ENCODE assay signal across 8 mouse cellular contexts in genomic region chr2:152817596-152818291, GRCm38 (mm10). TPM values are rescaled to one million over a fixed set of nuclear protein-coding genes. Genes with fewer than 3 reads are reported as not detected.
DNase-seq lines count a peak whose midpoint lies in the region; ATAC-seq and TF ChIP-seq lines count a peak whose summit lies in the region.

No protein-coding gene starts in this region.

- WGBS in heart, embryonic 14.5 days = 4% methylated on average over 6 of the region's 6 CpGs
- WGBS in neural tube, embryonic 15.5 days = 44% methylated on average over 6 of the region's 6 CpGs

- no peaks in the 10 kb centered on the region for H3K27me3 ChIP-seq in CH12.LX (replicated peaks)
- H3K27me3 ChIP-seq in heart, embryonic 14.5 days (ENCODE audit: control insufficient read depth, insufficient read depth, low read length) = no peaks in the 10 kb centered on the region
- H3K27me3 ChIP-seq in neural tube, embryonic 15.5 days (replicated peaks) = no peaks in the 10 kb centered on the region

- peak overlapping the region; percentile 85 for H3K27ac ChIP-seq in CH12.LX (ENCODE audit: insufficient read depth, low read depth)
- H3K27ac ChIP-seq in heart, embryonic 14.5 days (replicated peaks in 1 of 2; ENCODE audit: control insufficient read depth in 1 of 2, insufficient read depth in 1 of 2, low read depth in 2 of 2, low read length in 2 of 2) = peak overlapping the region; percentile 63 to 86
- peak overlapping the region; percentile 23; the same call in 1 of the 2 replicates for H3K27ac ChIP-seq in neural tube, embryonic 15.5 days (replicated peaks)

- dilution Hi-C loops in CH12.LX (cut with MboI; ENCODE audit: extremely low pct_ligation_motif_present, extremely low pct_unique_long_range_greater_than_20kb, low sequenced_read_pairs) = no loop called here

- in situ Hi-C loops in CH12.LX (cut with MboI; ENCODE audit: low pct_ligation_motif_present, low pct_unique_long_range_greater_than_20kb, low sequenced_read_pairs) = loop anchor here (5.0 kb wide), 1 partner anchor 35 kb away; no protein-coding TSS in a partner anchor

- H3K4me3 ChIP-seq in CH12.LX (replicated peaks in 1 of 3; ENCODE audit: low read depth in 2 of 3, low read length in 2 of 3, poor library complexity in 1 of 3) = peak overlapping the region in 1 of 3 experiments; percentile 8
- H3K4me3 ChIP-seq in heart, embryonic 14.5 days (ENCODE audit: control insufficient read depth in 1 of 2, insufficient read depth in 1 of 2, low read depth in 1 of 2, low read length in 2 of 2) = no peak overlapping the region
- H3K4me3 ChIP-seq in neural tube, embryonic 15.5 days (replicated peaks) = no peak overlapping the region

- H3K9ac ChIP-seq in CH12.LX (ENCODE audit: insufficient read depth, low read depth) = peak overlapping the region; percentile 3
- H3K9ac ChIP-seq in heart, embryonic 14.5 days (ENCODE audit: low read length) = 0 out of 2 replicates have a peak overlapping the region, but pooled peaks have one; percentile 2
- no peak overlapping the region for H3K9ac ChIP-seq in neural tube, embryonic 15.5 days (replicated peaks)

- peak overlapping the region; percentile 47; the same call in 1 of the 2 replicates for H3K4me2 ChIP-seq in CH12.LX (ENCODE audit: insufficient read depth, low read depth, poor library complexity, severe bottlenecking)
- H3K4me2 ChIP-seq in heart, embryonic 14.5 days (ENCODE audit: low read length) = peak overlapping the region; percentile 31
- H3K4me2 ChIP-seq in neural tube, embryonic 15.5 days = no peak overlapping the region

- peaks cover 52 to 76% of the 10 kb centered on the region in 2 experiments for H3K36me3 ChIP-seq in CH12.LX (replicated peaks in 1 of 2; ENCODE audit: control insufficient read depth in 1 of 2, insufficient read depth in 1 of 2, low read length in 1 of 2)
- H3K36me3 ChIP-seq in heart, embryonic 14.5 days (ENCODE audit: control insufficient read depth, insufficient read depth, low read length) = peaks cover 8% of the 10 kb centered on the region; the same call in 1 of the 2 replicates
- peaks cover 7% of the 10 kb centered on the region; the same call in 1 of the 2 replicates for H3K36me3 ChIP-seq in neural tube, embryonic 15.5 days

- 0 out of 2 replicates have a peak, but pooled peaks have one; percentile 41 for TF ChIP-seq EP300 in CH12.LX (IDR thresholded peaks at IDR 0.05; ENCODE audit: low read length)

- peaks cover 11% of the 10 kb centered on the region for H3K9me3 ChIP-seq in CH12.LX (replicated peaks; ENCODE audit: low read length)
- H3K9me3 ChIP-seq in heart, embryonic 14.5 days (ENCODE audit: control insufficient read depth, low read length) = no peaks in the 10 kb centered on the region
- no peaks in the 10 kb centered on the region for H3K9me3 ChIP-seq in neural tube, embryonic 15.5 days (replicated peaks)

- TF ChIP-seq CTCF in CH12.LX (conservative IDR thresholded peaks at IDR 0.05 in 1 of 2, IDR thresholded peaks at IDR 0.05 in 1 of 2; ENCODE audit: low read depth in 2 of 2, low read length in 2 of 2) = no peak

- peaks cover 99% of the 10 kb centered on the region for H3K79me2 ChIP-seq in CH12.LX (replicated peaks; ENCODE audit: control insufficient read depth, extremely low read depth, insufficient read depth, poor library complexity, severe bottlenecking)

- no peak for ATAC-seq in frontal cortex, adult (ENCODE audit: low TSS enrichment)
- ATAC-seq in heart, embryonic 14.5 days (ENCODE audit: insufficient number of reproducible peaks, insufficient read depth, low FRiP score, low read depth) = peak; percentile 72
- peak; percentile 28; the same call in 1 of the 2 replicates for ATAC-seq in neural tube, embryonic 15.5 days (ENCODE audit: low FRiP score)

- no peak for TF ChIP-seq RAD21 in CH12.LX (IDR thresholded peaks at IDR 0.05; ENCODE audit: low read depth, low read length)

- DNase-seq in frontal cortex, postnatal 10 days (ENCODE audit: low spot score in 2 of 2) = peak; percentile 33
- no peak for DNase-seq in CH12.LX (ENCODE audit: extremely low read depth)
- peak; percentile 96 to 98 for DNase-seq in cerebellum, postnatal 10 days
- DNase-seq in kidney, postnatal 25 days = peak; percentile 64 to 81
- DNase-seq in T-cell, adult 2 months (ENCODE audit: low spot score) = no peak

- no peak for TF ChIP-seq POLR2A in CH12.LX (IDR thresholded peaks at IDR 0.05; ENCODE audit: low read depth, low read length)

- peaks cover 61 to 86% of the 10 kb centered on the region in 2 experiments for H3K4me1 ChIP-seq in CH12.LX (ENCODE audit: control insufficient read depth in 1 of 2, insufficient read depth in 2 of 2)
- peaks cover 33 to 61% of the 10 kb centered on the region in 2 experiments for H3K4me1 ChIP-seq in heart, embryonic 14.5 days (ENCODE audit: control insufficient read depth in 2 of 2, insufficient read depth in 2 of 2, low read length in 2 of 2)
- H3K4me1 ChIP-seq in neural tube, embryonic 15.5 days = peaks cover 58% of the 10 kb centered on the region

TF ChIP-seq in CH12.LX, 34 proteins besides CTCF, POLR2A, EP300 and RAD21:
- 0 out of 2 replicates have a peak, but pooled peaks have one; percentile 2 for TF ChIP-seq MEF2A (IDR thresholded peaks at IDR 0.05; ENCODE audit: borderline replicate concordance, low read depth, low read length)
- no peak for TF ChIP-seq IRF4 (IDR thresholded peaks at IDR 0.05; ENCODE audit: low read depth, low read length)
- TF ChIP-seq NRF1 (IDR thresholded peaks at IDR 0.05; ENCODE audit: low read depth, low read length) = no peak
- TF ChIP-seq SIN3A (IDR thresholded peaks at IDR 0.05; ENCODE audit: low read length) = 0 out of 2 replicates have a peak, but pooled peaks have one; percentile 41
- no peak for TF ChIP-seq RCOR1 (conservative IDR thresholded peaks at IDR 0.05; ENCODE audit: low read depth, low read length)
- no peak for TF ChIP-seq KAT2A (IDR thresholded peaks at IDR 0.05; ENCODE audit: insufficient replicate concordance, low read length)
- TF ChIP-seq JUN (IDR thresholded peaks at IDR 0.05; ENCODE audit: insufficient read depth, low read depth, low read length) = no peak
- TF ChIP-seq BHLHE40 (IDR thresholded peaks at IDR 0.05; ENCODE audit: low read depth, low read length) = peak; percentile 46
- no peak for TF ChIP-seq UBTF (IDR thresholded peaks at IDR 0.05; ENCODE audit: low read depth, low read length)
- TF ChIP-seq TCF12 (IDR thresholded peaks at IDR 0.05; ENCODE audit: low read depth, low read length) = 0 out of 2 replicates have a peak, but pooled peaks have one; percentile 50
- TF ChIP-seq MXI1 (IDR thresholded peaks at IDR 0.05; ENCODE audit: low read depth, low read length) = peak; percentile 27; the same call in 1 of the 2 replicates

RNA-seq across cellular contexts. Expression of gene Bcl2l1, which starts 13.8 kb away (rescaled TPM):
- total RNA-seq in CH12.LX (2012; rRNA removed) = 47.7 and 80.3 TPM in 2 replicates
- total RNA-seq in CH12.LX (2014; rRNA removed) = 13.7 and 21.3 TPM in 2 replicates
- polyA plus RNA-seq in CH12.LX (2012; ENCODE audit: insufficient read length, low read depth) = 33.2 and 34.5 TPM in 2 replicates
- polyA plus RNA-seq in heart, embryonic 14.5 days (2014; fragmentation: Nextera tagmentation; extraction: Ambion mirVana) = 59.0 and 68.1 TPM in 2 replicates
- 119 and 125 TPM in 2 replicates for polyA plus RNA-seq in neural tube, embryonic 15.5 days (2015; fragmentation: Nextera tagmentation; extraction: Ambion mirVana)

RNA-seq across cellular contexts. Expression of gene Tpx2, which starts 30.0 kb away (rescaled TPM):
- total RNA-seq in CH12.LX (2012; rRNA removed) = 66.1 and 70.9 TPM in 2 replicates
- total RNA-seq in CH12.LX (2014; rRNA removed) = 98.0 and 105 TPM in 2 replicates
- polyA plus RNA-seq in CH12.LX (2012; ENCODE audit: insufficient read length, low read depth) = 123 and 127 TPM in 2 replicates
- polyA plus RNA-seq in heart, embryonic 14.5 days (2014; fragmentation: Nextera tagmentation; extraction: Ambion mirVana) = 56.2 and 60.8 TPM in 2 replicates
- 11.1 and 26.9 TPM in 2 replicates for polyA plus RNA-seq in neural tube, embryonic 15.5 days (2015; fragmentation: Nextera tagmentation; extraction: Ambion mirVana)

Comparison
In these comparisons a context has a peak if more than half of its experiments do, and no peak if none do; other contexts are left out.
1. DNase-seq: peak in frontal cortex, postnatal 10 days (2 of 2), cerebellum, postnatal 10 days (2 of 2) and kidney, postnatal 25 days (2 of 2); none in CH12.LX (single experiment) and T-cell, adult 2 months (single experiment).
2. H3K27ac ChIP-seq: peak in every context shown above with its lines; median percentile 85 in CH12.LX; 74 in heart, embryonic 14.5 days; 23 in neural tube, embryonic 15.5 days.